Mouse (Mus musculus): Measurements from ENCODE around the gene Tmcc2.
"Not testable (repeated sequence)": the region's sequence is repeated elsewhere in the genome, so short reads cannot be mapped to it uniquely, and the experiment has no call there.

Gene Tmcc2

DNA sequence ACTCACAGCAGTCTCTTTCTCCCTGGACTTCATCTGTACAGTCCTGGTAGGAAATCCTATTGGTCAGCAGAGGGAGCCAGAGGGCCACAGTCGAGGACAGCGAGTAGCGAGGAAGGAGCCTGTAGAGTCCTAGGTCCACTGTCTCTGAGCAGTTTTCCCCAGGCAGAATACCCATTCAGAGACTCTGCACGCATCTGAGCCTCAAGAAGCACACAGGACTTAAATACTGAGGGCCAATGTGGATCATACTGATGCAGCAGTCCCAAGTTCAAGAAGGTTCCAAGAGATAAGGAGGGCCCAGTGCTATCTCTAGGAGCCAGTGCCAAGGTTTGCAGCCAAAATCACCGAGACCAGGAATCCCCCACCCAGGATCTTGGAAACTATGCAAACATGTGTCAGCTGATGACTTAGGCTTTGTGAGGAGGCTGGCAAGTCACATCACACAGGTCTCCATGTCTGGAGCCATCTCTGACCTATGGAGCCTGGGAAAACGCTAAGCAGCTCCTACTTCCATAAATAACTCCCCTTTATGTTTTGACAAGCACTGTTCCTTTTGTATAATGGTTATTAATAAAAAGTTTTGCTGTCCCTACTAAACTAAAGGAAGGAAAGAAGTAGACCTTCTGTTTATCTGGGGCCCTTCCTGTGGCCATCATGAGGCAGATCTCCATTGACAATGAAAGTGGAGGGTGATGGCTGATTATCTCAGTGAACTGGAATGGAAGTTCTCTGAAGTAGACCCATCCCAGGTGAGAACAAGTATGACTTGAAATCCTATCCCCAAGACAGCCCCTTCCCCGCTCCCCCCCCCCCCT is 23.2 kb downstream of the Tmcc2 start:
- DNase-seq (ENCODE audit: low read depth) = peak; percentile 85

DNA sequence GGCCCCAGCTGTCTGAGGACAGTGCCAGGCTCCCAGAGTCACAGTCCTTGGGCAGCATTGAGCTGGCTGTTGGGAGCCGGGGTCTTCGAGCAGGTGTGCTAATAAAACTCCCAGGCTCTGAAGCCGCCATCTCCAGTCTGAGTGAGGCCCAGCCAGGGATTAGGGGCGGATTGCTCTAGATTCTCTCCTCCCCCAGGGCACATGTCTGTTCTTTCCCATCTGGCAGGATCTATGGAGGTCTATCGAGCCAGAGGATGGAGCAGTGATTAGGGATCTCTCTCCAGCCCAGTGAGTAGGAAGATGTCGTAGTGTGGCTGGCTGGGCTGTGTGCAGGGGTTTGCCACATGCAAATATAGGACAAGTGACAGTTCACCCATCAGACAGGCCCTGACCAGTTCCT is 24.1 kb downstream of the Tmcc2 start:
- no peak for DNase-seq (ENCODE audit: low read depth)

DNA sequence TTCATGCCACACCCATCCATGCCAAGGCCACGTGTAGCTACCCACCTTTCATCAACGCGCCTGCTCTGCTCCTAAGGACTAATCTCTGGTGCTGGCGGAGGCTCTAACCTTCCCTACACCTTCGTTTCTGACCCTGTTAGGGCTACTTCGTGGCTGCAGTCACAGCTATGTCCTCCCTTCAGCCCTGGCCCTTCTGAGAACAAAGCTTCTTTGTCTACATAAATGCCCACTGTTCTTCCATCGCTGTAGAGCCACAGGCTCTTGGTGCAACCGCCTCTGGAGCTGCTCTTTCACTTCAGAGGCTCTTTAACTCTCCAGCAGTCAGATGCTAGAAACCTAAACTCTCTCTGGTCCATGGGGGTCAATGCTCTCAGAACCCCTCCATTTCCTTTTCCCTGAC is 24.8 kb downstream of the Tmcc2 start:
- no peak for DNase-seq (ENCODE audit: low read depth)

DNA sequence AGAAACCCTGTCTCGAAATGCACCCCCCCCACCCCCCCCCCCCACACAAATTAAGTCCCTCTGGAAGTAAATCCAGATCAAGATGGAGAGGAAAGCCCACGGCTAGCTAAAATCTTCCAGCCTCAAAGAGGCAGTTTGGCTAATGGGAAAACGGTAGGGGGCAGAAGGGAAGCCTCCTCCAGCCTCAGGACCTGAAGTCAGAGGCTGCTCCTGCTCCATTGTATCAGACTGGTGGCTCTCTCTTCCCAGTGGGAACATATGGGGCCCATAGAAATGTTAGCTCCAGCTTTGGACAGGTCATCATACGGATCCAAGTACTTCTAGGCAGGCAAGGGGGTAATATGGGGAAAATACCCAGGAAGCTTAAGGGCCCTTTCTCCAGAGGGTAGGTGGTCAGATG is 25.4 kb downstream of the Tmcc2 start:
- DNase-seq (ENCODE audit: low read depth) = no peak

DNA sequence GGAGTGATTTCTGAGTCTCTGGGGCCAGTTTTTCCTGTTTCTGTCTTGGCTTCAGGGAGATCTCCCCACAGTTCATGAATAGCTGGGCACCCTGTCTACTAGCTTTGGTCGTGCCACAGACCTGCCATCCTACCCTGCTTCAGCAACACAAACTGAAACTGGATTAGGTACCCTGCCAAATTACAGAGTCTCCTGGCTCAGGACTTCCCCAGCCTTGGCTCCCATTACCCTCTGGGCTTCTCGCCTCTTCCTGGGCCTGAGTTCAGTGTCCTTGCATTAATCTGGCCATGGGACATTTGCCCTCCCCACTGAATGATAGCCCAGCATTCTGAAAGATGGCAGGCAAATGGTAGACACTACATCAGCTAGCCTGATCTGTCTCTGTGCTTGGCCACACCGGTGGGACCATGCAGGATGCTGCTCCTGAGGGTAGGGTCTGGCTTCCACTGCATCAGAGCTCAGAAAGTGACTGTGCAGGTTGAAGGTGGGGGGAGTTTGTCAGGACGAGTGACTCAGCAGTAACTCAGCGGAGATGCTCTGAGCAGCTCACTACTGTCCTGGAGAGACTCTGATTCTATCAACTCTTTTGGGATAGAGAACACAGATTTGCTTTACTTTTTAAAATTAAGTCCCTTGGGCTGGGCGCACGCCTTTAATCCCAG is 26.1 kb downstream of the Tmcc2 start:
- no peak for DNase-seq (ENCODE audit: low read depth)

DNA sequence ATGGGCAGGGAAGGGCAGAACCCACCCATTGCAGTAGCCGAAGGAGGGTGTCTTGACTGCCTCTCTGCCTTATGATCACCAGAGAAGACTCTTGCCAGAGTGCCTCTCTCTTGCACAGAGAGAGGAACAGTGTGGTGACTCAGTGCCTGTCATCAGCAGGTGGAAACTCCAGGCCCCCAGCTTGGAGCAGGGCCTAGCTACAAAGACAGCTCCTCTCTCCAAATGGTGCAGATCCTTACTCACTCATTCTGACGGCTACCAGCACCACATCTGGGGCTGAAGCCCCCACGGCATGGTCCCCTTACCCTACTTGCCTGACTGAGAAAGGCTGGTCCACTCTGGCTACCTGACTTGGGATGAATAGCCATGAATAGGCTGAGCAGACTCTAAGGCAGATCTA is 26.7 kb downstream of the Tmcc2 start:
- DNase-seq (ENCODE audit: low read depth) = peak; percentile 21

DNA sequence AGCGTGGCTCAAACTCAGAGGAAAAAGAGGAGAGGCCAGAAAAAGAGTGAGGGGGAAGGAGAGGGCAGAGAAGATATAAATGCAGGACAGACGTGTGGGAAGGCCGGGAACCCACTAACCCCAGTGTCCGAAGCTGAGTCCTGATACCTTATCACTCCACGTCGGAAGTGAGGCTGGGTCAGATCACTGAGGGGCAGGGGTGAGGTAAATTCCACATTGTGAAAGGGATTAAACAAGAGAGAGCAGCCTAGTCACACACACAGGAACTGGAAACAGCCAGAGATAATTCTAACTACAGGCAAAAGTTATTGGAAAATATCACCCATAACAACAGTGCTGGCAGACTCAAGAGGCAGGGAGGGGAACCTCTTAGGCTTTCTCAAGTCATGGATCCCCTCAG is 29.1 kb downstream of the Tmcc2 start:
- no peak for DNase-seq (ENCODE audit: low read depth)

DNA sequence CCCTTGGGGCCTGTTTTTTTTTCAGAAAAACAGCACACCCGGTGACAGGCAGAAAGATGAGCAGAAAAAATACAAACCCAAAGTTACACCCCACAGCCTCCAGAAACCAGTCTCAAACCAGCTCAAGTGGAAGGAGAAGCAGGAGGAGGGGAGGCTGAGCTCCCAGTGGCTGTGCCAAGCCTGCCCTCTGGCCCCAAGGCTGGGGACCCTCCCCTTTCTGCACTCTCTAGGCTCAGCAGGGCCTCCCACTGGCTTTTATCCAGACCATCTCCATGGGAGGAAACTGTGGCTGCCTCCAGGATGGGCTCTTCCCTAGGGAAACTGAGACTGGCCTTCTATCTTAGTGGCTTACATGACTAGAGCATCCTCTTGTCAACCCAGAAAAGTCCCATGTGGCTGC is 34.2 kb downstream of the Tmcc2 start:
- no peak for DNase-seq (ENCODE audit: low read depth)

DNA sequence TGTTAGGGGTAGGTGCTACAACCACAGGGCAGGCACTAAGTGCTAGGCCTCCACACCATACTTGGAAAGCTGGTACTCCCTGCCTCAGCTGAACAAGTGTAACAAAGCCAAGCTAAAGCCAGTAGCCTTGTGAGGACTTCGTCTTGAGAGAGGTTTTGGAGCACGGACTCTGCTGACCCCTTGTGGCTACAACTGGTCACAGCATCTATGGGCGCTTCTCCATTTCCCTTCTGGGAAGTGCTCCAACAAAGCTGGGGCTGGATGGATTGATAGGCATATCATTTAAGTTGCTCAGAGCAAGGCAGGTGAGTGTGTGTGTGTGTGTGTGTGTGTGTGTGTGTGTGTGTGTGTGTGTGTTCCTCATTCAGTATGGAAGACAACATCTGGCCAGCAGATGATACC is 35.2 kb downstream of the Tmcc2 start:
- DNase-seq (ENCODE audit: low read depth) = peak; percentile 87

DNA sequence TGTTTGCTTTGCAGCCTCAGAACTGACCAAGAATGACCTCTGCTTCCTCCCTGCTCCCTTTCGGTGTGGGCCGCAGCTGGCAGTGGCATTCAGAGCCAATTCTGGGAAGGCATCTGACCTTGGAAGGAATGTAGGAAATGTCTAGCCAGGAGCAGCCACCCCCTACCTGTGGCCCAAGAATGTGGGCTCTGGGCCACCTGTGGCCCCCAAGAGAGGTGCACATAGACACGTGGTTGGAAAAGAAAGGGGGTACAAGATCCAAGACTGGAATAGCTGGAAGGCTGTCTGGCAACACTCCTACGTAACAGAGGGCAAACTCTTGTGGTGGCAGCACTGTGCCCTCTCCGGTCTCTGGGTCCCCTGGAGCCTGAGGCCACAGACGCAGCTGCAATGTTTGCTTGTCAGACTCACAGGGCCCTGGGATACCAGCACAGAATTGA is 35.9 kb downstream of the Tmcc2 start:
- DNase-seq (ENCODE audit: low read depth) = no peak

DNA sequence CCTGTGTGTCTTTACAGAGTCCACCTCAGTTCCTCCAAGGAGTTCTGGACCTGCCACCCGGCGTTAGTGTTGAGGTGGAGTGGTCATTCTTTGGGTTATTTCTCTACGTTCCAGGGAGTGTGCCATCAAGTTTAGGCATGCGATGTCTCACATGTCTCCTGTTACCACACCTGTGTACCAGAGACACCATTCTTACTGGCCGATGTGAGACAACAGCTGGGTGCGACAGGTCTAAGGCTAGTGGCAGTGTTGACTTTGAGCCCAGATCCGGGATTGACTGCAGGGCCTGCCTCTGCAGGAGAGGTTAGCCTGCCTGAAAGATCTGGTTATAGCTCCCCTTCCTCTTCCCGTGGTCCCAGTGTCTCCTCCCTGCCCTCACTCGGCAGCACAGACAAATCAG is 36.8 kb downstream of the Tmcc2 start:
- DNase-seq (ENCODE audit: low read depth) = no peak

DNA sequence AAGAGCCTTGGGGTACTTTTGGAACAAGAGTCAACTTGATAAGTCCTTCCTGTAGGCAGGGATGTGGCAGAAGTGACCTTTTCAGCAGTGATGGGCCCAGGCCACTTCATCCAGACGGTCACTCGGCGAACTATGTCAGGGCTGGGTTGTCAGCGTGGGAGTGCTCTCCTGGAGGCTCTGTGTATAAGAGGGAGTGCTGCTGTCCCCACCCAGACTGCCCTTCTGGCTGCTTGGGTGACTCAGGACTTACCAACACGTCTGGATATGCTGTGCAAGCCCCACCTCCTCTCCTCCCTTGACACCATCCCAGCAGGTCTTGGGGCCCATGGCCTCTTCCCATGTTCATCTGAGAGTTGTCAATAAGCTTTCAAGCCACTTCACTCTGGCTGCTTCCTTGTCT is 37.7 kb downstream of the Tmcc2 start:
- peak; percentile 18 for DNase-seq (ENCODE audit: low read depth)

DNA sequence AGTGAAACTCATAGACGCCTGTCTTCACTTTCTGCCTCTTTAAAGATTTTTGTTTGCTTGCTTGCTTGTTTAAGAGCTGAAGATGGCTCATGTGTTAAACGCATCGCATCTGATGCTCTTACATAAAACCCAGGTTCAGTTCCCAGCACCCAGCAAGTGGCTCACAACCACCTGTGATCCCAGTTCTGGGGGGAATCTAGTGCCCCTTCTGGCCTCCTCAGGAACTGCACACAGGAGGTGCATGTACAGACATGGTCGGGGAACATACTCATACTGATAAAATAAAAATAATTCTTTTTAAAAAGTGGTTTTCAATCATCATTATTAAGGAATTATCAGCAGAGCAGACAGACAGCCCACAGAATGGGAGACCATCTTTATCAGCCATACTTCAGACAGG is 40.0 kb downstream of the Tmcc2 start:
- DNase-seq (ENCODE audit: low read depth) = no peak

DNA sequence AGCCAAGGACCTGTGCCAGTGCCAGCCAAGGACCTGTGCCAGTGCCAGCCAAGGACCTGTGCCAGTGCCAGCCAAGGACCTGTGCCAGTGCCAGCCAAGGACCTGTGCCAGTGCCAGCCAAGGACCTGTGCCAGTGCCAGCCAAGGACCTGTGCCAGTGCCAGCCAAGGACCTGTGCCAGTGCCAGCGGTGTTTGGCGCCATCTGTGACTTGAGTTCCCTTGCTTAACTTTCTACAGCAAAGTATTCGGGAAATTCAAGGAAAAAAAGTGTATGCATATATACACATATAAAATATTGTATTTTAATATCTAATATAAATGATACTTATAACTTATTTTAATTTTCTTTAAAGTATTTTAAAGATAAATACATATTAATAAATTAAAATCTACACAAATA is 41.5 kb downstream of the Tmcc2 start:
- DNase-seq (ENCODE audit: low read depth) = not testable (repeated sequence)

DNA sequence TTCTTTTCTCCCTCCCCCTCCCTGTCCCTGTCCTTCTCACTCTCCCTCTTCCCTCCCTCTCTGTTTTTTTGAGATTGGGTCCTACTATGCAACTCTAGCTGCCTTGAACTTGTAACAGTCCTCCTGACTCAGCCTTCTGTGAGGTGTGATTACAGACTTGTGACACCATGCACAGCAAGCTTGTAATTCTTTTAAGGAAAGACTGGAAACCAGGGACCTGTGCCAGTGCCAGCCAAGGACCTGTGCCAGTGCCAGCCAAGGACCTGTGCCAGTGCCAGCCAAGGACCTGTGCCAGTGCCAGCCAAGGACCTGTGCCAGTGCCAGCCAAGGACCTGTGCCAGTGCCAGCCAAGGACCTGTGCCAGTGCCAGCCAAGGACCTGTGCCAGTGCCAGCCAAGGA is 42.0 kb downstream of the Tmcc2 start:
- DNase-seq (ENCODE audit: low read depth) = not testable (repeated sequence)

DNA sequence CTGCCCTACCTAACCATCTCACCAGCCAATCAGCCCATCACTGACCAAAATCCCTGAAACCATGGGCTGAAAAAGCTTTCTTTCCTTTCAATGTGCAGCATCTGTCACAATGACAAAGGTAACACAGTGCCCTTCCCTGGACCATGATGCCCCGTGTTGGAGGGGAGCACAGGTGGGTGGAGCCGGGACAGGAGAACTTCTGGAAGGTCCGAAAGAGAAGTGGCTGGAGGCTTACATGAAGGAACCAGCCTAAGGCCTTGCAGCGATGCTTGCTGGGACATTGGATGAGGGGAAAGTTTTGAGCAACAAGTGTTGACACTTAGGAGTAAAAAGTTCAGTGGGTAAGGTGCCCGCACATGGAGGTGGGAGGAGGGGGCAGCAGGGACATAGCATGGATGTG is 42.7 kb downstream of the Tmcc2 start:
- DNase-seq (ENCODE audit: low read depth) = no peak

DNA sequence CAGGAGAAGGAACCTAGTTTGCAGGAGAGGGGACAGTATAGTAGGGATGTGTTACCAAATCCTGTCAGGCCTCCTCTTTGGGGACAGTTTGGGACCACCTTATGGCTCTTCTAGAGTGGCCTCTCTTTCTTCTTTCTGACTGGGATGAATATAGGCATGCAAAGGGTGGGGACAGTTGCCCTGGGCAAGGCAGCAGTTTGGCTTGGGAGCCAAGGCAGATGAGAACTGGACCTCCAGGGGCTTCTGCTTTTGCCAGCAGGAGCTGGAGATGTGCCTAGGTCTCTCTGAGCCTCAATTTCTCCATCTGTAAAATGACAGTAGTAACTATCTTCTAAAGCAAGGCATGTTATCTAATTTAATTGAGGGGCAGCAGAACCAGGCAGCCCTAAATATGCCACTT is 44.1 kb downstream of the Tmcc2 start:
- no peak for DNase-seq (ENCODE audit: low read depth)

DNA sequence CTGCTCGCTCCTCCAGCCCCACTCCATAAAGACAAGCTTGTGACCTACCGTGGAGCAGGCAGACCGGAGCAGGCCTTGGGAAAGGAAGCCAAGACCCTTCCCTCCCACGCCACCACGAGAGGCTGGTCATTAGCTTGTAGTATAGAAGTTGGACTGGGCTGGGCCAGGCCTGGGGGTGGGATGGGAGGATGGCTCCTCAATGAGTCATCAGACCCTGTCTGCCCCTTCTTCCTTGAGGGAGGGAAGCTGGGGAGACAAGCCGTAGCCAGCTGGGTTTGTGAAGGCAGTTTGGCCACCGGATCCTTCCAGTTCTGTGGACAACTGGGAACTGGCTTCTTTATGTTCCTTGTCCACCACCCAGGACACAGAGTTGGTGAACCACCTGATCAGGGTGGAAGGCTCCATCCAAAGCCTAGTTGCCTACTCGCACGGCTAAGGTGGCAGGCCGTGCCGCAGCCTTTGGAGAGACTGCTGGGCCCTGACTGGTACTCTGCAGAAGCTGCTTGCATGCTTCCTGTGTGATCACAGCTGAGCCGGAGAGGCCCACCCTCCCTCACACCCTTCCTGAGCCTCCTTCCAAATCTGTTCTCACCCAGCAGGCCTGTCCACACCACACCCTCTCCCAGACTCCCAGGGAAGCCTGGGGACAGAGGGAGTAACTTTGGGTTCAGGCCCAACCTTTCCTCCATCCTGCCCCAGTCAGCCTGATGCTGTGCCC is 44.8 kb downstream of the Tmcc2 start:
- DNase-seq (ENCODE audit: low read depth) = peak; percentile 20

DNA sequence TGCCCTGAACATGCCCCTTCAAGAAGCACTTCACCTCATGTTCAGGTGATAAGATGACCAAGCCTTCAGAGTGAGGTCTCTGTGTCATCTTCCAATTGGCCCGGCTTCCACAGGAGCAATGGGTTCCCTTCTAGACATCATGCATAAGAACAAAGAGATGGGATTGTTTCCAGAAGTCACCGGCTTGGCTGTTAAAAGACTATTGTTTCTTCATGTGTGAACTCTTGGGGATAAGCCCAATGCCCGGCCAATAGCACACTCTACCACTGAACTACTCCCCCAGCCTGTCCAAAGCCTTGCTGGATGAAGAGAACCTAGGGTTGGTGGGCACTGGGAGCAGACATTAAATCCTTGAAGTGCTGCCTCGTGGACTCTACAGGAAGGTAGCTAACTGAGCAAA is 45.6 kb downstream of the Tmcc2 start:
- DNase-seq (ENCODE audit: low read depth) = no peak

DNA sequence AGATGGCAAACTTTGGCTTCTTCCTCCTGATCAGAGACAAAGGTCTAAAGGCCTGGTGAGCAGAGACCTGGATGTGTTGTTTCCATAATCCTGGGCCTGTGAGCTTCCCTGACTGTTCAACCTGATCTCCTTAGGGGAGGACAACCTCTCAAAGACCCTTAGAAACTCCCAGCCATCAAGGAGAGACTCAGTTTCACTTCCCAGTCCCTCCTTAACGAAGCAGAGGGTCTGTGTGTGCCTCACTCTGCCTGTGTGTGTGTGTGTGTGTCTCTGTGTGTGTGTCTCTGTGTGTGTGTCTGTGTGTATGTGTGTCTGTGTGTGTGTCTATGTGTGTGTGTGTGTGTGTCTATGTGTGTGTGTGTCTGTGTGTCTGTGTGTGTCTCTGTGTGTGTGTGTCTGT is 47.4 kb downstream of the Tmcc2 start:
- no peak for DNase-seq (ENCODE audit: low read depth)

DNA sequence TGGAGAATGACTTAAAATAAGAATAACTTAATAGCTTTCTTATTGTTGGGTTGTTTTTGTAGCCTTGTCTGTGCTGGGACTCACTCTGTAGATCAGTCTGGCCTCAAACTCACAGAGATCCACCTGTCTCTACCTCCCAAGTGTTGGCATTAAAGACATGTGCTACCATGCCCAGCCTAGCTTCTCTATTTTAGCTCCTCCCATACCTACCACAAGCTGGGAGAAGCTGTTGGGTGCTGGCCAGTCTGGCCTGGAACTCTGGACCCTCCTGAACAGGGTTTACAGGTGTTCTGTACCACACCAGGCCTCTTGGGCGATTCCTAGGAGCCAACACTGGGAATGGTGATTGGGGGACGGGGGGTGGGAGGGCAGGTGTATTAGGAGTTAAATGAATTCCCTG is 47.9 kb downstream of the Tmcc2 start:
- peak; percentile 28 for DNase-seq (ENCODE audit: low read depth)

DNA sequence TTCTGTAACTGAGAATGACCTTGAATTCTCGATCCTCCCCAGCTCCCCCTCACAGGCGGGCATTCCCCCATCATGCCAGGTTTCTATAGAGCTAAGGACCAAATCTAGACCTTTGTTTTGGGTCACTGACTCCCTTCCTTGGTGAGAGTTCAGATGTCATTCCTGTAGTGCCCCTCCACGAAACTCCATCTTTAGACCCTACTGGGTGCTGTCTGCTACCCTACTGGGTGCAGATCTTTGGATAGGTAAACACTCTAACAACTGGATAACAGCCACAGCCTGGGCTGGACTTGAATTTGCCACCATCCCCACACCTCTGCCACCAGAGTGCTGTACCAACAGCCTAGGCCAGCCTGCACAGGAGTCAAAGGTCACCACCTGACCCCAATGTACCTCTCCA is 48.6 kb downstream of the Tmcc2 start:
- no peak for DNase-seq (ENCODE audit: low read depth)
